Mouse (Mus musculus) hindbrain, embryonic 14.5 days (tissue): ENCODE data around the gene Rrad. TPM values are rescaled to one million over a fixed set of nuclear protein-coding genes. Genes with fewer than 3 reads are reported as not detected.

Experiments used
- ATAC-seq: fragments of 200-750 bp; cut with Nextera tagmentation; 2 replicates; pipeline ENCODE4 v1.8.0; 2017; ENCODE audit warnings: moderate number of reproducible peaks, mild to moderate bottlenecking, moderate TSS enrichment, moderate library complexity; ENCODE audit not compliant: low FRiP score
- DNase-seq: peaks from one replicate; pipeline ENCODE4 v3.0.0-alpha.2; 2015; ENCODE audit warnings: low spot score
- H3K27ac ChIP-seq: fragments of 300-500 bp; sonication (generic); 2 replicates; pipeline ENCODE4 v1.5.1; 2014; ENCODE audit warnings: mild to moderate bottlenecking, moderate library complexity
- H3K27me3 ChIP-seq: fragments of 300-500 bp; sonication (generic); 2 replicates; pipeline ENCODE4 v1.6.1; 2014; ENCODE audit warnings: mild to moderate bottlenecking, low read length, mixed read lengths; ENCODE audit not compliant: control insufficient read depth, insufficient read depth
- H3K36me3 ChIP-seq: fragments of 300-500 bp; sonication (generic); replicated peaks from 2 replicates; pipeline ENCODE4 v1.6.1; 2014; ENCODE audit not compliant: control insufficient read depth, insufficient read depth
- H3K4me1 ChIP-seq: fragments of 300-500 bp; sonication (generic); replicated peaks from 2 replicates; pipeline ENCODE4 v1.6.1; 2014; ENCODE audit warnings: antibody characterized with exemption, low read length, mixed read lengths; ENCODE audit not compliant: control insufficient read depth, insufficient read depth
- H3K4me2 ChIP-seq: fragments of 300-500 bp; sonication (generic); replicated peaks from 2 replicates; pipeline ENCODE4 v1.6.1; 2014; ENCODE audit warnings: mild to moderate bottlenecking, moderate library complexity
- H3K4me3 ChIP-seq: fragments of 300-500 bp; sonication (generic); replicated peaks from 2 replicates; pipeline ENCODE4 v1.5.1; 2014; ENCODE audit warnings: mild to moderate bottlenecking, low read length
- H3K9ac ChIP-seq: fragments of 300-500 bp; sonication (generic); 2 replicates; pipeline ENCODE4 v1.6.1; 2014
- H3K9me3 ChIP-seq: fragments of 300-500 bp; sonication (generic); 2 replicates; pipeline ENCODE4 v1.6.1; 2016; ENCODE audit warnings: low read length; ENCODE audit not compliant: control insufficient read depth
- WGBS: fragments of 180-500 bp; shearing (Covaris S2); extraction: QIAGEN DNeasy Blood & Tissue Kit; methylation state at CpG from one replicate; pipeline ENCODE4 v1.1.7; 2014; 5-methylcytosine and 5-hydroxymethylcytosine counted together
- polyA plus RNA-seq: library from polyadenylated mRNA; unstranded; fragments of >200 nt; fragmentation: Nextera tagmentation; extraction: Ambion mirVana; gene quantifications from 2 replicates; pipeline ENCODE4 v1.2.1, GENCODE M21; 2014

The Rrad gene
- polyA plus RNA-seq, 1 experiment from 2014 or later, result 3.9 TPM

DNA sequence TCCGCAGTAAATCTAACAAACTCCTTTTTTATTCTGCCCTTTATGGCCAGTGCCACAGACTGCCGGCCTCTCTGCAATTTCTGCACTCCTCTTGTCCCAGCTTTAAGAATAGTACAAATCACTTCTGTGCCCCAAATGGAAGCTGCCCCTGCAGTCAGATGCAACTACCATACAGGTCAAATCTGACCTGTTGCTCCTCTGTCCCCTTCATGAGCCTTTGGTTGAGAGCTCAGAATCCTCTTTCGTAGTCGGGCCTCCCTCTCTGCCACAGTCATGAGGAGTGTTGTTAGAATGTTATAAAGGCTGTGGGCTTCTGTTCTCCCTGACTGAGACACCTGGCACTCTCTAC lies 27.9 kb downstream of the Rrad start:
- 75% methylated on average over 4 of the region's 4 CpGs for WGBS
- Histone ChIP-seq H3K4me3 (no peak overlapping the region), H3K27me3 (no peaks in the 10 kb centered on the region), H3K4me2 (no peak overlapping the region), H3K9ac (no peak overlapping the region), H3K27ac (no peak overlapping the region), H3K36me3 (no peaks in the 10 kb centered on the region), H3K9me3 (no peaks in the 10 kb centered on the region), H3K4me1 (0 out of 2 replicates have a peak, but pooled peaks cover 5% of the 10 kb centered on the region)
- no peak for ATAC-seq
- DNase-seq, result no peak

DNA sequence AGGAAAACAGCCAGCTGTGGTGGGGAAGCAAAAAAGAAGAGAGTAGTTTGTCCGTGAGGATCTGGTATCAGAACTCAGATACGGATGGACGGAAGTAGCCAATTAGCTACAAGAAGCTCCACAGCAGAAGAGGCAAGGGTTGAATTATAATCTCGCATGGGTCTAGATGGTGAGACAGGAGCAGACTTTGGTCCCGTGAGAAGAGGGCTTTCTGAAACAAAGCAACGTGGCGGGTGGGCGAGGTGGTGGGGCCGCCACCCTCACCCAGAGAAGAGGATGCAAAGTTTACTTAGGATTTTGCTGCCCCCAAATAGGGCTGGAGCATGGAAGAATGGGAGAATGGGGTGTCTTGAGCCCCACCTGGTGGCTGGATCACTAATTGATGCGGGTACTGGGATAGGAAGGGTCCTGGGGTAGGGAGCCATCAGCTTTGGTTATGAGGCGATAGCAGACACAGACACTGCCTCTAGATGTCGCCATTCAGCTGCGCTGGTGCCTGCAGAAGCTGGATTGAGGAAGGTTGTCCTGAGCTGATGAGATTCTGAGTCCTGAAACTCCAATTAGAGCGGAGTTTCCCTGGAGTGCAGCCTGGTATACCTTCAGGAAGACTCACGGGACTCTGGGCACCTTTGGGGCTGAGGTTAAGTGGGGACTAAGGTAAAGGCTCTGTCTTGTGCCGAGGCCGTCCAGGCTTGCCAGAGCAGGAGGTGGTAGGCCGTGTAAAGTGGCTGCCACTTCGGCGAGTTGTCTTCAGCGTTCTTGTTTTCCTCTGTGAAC lies 28.5 kb downstream of the Rrad start:
- ATAC-seq (peak; percentile 93), DNase-seq (peak; percentile 88)
- no peaks in the 10 kb centered on the region for H3K36me3 ChIP-seq
- H3K4me1 ChIP-seq, result 0 out of 2 replicates have a peak, but pooled peaks cover 5% of the 10 kb centered on the region
- H3K4me2 ChIP-seq, result peak overlapping the region; percentile 46
- H3K27ac ChIP-seq, result no peak overlapping the region
- H3K4me3 ChIP-seq, result no peak overlapping the region
- H3K9ac ChIP-seq, result no peak overlapping the region
- H3K27me3 ChIP-seq, result no peaks in the 10 kb centered on the region
- 21% methylated on average over 21 of the region's 21 CpGs for WGBS
- no peaks in the 10 kb centered on the region for H3K9me3 ChIP-seq

DNA sequence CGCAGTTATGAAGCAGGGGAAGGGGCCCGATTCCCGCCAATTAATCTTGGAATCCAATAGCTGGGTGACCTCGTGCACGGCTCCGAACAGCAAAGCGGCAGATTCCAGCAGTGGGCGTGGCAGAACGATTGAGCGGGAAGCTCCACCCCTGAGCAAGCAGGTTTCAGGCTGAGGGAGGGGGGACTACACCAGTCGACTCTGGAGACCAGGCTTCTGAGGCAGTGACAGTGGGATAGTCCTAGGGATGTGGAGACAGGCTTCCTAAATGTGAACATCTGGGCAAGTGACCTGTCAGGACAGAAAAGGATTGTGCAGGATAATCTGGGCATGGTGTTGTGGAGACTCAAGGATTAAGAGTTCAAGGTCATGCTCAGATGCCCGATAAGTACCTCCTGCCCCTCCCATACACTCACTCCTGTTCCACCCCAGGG lies 29.2 kb downstream of the Rrad start:
- Histone ChIP-seq H3K4me3 (no peak overlapping the region), H3K4me1 (0 out of 2 replicates have a peak, but pooled peaks cover 5% of the 10 kb centered on the region), H3K9ac (no peak overlapping the region), H3K4me2 (peak overlapping the region; percentile 46), H3K27me3 (no peaks in the 10 kb centered on the region), H3K9me3 (no peaks in the 10 kb centered on the region), H3K27ac (no peak overlapping the region), H3K36me3 (peaks cover 2% of the 10 kb centered on the region; the same call in 1 of the 2 replicates)
- ATAC-seq (no peak), DNase-seq (no peak)
- under 1% methylated on average over 12 of the region's 12 CpGs for WGBS

DNA sequence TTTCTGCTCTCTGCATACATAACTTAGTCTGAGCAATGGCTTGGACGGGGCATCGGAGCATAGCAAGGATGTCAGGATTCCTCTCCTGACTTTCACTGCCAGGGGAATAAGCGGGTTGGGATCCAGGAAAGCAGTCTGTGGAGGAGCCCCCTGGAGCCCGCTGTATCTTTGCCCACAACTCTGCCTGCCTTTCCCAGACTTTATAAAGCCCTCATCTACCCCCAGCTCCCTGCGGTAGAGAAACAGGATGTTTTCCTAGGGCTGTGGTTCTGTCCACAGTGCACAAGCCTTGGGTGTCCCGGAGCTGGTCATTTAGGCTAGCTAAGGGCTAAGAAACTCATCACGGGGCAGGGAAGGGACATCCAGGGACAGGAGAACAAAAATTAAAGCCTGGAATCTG lies 29.7 kb downstream of the Rrad start:
- Histone ChIP-seq H3K9me3 (no peaks in the 10 kb centered on the region), H3K4me1 (0 out of 2 replicates have a peak, but pooled peaks cover 5% of the 10 kb centered on the region), H3K9ac (no peak overlapping the region), H3K27ac (no peak overlapping the region), H3K4me3 (no peak overlapping the region), H3K27me3 (no peaks in the 10 kb centered on the region), H3K4me2 (peak overlapping the region; percentile 46), H3K36me3 (peaks cover 7% of the 10 kb centered on the region; the same call in 1 of the 2 replicates)
- 27% methylated on average over 7 of the region's 7 CpGs for WGBS
- DNase-seq (no peak), ATAC-seq (no peak)

DNA sequence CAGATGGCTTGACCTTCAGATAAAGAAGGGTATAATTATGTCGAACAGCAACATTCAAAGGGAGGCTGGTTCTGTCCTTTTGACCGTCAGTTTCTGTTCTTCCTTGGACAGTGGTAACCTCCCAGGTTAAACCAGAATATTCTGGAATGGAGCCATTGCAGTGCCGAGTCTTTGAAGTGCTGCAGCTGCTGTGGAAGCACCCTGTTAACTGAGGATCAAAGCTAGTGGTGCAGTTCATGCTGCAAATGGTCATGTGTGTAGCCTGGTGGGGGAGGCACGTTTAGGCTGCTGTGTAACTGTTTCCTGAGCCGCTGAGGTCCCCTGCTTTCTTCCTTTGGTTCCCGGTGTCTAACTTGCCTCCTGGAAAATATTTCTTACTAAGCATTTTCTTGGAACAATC lies 32.6 kb downstream of the Rrad start:
- no peak overlapping the region for H3K27ac ChIP-seq
- H3K4me2 ChIP-seq, result no peak overlapping the region
- no peak overlapping the region for H3K9ac ChIP-seq
- no peak overlapping the region for H3K4me3 ChIP-seq
- ATAC-seq, result no peak
- H3K4me1 ChIP-seq, result 0 out of 2 replicates have a peak, but pooled peaks cover 5% of the 10 kb centered on the region
- 63% methylated on average over 6 of the region's 6 CpGs for WGBS
- H3K27me3 ChIP-seq, result no peaks in the 10 kb centered on the region
- H3K36me3 ChIP-seq, result peaks cover 33% of the 10 kb centered on the region
- H3K9me3 ChIP-seq, result no peaks in the 10 kb centered on the region
- DNase-seq, result no peak

DNA sequence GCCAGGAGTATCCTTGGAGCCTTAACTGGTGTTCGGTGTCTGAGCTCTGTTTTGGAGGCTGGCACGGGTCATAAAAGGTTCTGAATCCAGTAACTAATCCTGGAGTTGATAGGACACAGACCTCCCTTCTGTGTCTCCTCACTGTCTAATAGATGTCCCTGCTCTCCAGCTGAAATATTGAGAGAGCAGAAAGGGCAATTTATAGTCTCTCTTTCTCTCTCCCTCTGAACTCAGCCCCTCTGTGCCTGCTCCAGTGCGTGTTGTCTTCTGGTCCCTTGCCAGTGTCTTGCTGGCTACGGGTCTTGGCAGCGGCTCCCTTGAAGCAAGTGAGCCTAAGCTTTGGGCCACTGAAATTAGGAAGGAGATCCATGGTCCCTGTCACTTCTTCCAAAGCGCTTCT lies 33.5 kb downstream of the Rrad start:
- WGBS, result 79% methylated on average over 6 of the region's 6 CpGs
- no peak for DNase-seq

DNA sequence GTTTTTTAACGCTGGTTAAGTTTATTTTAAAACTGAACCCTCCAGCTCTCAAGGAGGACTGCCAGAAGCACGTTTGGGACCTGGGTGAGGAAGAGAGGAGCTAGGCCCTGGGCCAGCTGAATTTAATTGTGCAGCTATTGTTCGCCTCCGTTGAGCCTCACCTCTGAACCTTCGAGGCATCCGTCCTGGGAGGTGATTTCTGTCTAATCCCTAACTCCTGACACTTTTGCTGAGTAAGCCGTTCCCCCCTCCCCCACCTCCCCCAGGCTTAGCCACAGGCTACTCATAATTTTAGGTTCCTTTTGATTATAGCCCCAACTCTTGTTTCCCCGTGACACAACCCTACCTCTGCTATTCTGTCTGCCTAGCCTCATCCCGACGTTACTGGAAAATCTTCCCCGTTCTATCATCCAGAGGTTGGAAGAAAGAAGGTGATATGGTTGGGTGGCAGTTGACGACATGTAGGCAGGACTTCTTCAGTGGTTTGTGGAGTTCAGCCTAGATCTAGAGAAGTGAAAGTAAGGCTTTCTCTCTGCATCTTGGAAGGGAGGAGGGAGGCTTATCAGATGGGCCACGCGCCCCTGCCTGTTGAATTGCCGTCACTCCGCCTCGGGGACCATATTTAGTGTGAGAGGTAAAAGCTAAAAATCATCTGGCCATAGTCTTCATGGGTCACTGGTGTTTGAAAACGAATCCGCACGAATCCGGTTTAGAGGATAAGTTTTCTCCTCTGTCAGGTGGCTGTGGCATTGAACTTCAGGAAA lies 35.2 kb downstream of the Rrad start:
- H3K36me3 ChIP-seq, result peaks cover 33% of the 10 kb centered on the region
- no peak overlapping the region for H3K4me2 ChIP-seq
- no peak overlapping the region for H3K4me3 ChIP-seq
- H3K27ac ChIP-seq, result no peak overlapping the region
- DNase-seq (no peak), ATAC-seq (no peak)
- no peaks in the 10 kb centered on the region for H3K27me3 ChIP-seq
- 90% methylated on average over 21 of the region's 21 CpGs for WGBS
- H3K9me3 ChIP-seq, result no peaks in the 10 kb centered on the region
- H3K9ac ChIP-seq, result no peak overlapping the region
- peaks cover 6% of the 10 kb centered on the region; the same call in 1 of the 2 replicates for H3K4me1 ChIP-seq

More for the DNA sequence above, 33.5 kb downstream of the Rrad start:
- no peaks in the 10 kb centered on the region for H3K27me3 ChIP-seq
- H3K4me3 ChIP-seq, result no peak overlapping the region
- H3K9me3 ChIP-seq, result no peaks in the 10 kb centered on the region
- H3K9ac ChIP-seq, result no peak overlapping the region
- no peak overlapping the region for H3K4me2 ChIP-seq
- 0 out of 2 replicates have a peak, but pooled peaks cover 5% of the 10 kb centered on the region for H3K4me1 ChIP-seq
- H3K36me3 ChIP-seq, result peaks cover 33% of the 10 kb centered on the region
- ATAC-seq, result no peak
- H3K27ac ChIP-seq, result no peak overlapping the region

DNA sequence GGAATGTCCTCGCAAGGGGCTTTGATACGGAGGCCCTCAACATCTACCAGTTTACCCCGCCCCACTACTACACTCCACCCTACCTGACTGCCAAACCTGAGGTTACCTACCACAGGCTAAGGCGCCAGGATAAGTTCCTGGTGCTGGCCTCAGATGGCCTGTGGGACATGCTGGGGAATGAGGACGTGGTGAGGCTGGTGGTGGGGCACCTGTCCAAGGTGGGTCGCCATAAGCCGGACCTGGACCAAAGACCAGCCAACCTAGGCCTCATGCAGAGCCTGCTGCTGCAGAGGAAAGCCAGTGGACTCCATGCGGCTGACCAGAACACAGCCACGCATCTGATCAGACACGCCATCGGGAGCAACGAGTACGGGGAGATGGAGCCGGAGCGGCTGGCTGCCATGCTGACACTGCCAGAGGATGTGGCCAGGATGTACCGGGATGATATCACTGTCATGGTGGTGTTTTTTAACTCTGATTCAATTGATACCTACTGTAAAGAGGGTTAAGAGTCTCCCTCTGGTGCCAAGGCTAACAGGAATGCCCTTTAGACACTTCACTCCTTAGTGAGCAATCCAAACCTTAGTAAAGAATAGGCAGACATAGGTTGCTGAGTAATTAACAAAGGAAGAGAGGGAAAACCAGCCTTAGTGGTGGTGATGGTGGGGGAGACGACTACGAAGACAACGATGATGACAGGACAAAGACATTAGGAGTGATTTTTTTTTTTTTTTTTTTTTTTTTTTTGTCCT lies 36.3 kb downstream of the Rrad start:
- H3K27ac ChIP-seq, result no peak overlapping the region
- peaks cover 6% of the 10 kb centered on the region; the same call in 1 of the 2 replicates for H3K4me1 ChIP-seq
- 96% methylated on average over 19 of the region's 19 CpGs for WGBS
- H3K36me3 ChIP-seq, result peaks cover 33% of the 10 kb centered on the region
- no peak for ATAC-seq
- no peak for DNase-seq
- H3K4me3 ChIP-seq, result no peak overlapping the region
- H3K9ac ChIP-seq, result no peak overlapping the region
- no peaks in the 10 kb centered on the region for H3K27me3 ChIP-seq
- no peak overlapping the region for H3K4me2 ChIP-seq
- H3K9me3 ChIP-seq, result no peaks in the 10 kb centered on the region
